Mouse (Mus musculus): ENCODE measurements around the gene Rsad2. TPM values are rescaled to one million over a fixed set of nuclear protein-coding genes. Genes with fewer than 3 reads are reported as not detected.

Rsad2 gene
- polyA plus RNA-seq, 1 experiment from 2014 or later, result 0.54 TPM

DNA sequence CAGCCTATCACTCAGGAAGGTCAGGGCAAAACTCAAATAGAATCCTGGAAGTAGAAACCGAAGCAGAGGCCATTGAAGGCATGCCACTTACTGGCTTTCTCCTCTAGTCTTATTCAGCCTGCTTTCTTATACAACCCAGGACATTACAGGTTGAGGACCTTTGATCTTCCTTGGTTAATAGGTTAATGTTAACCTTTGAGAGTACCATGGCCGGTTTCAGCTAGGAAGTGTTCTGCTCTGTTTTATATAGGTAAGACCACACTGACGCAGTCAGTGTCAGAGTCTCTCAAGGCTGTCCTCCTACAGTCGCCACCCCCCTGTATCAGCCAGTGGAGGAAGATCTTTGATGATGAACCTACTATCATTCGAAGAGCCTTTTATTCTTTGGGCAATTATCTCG, 17.5 kb upstream of the Rsad2 start:
- Histone ChIP-seq H3K4me1 (ENCODE audit: control insufficient read depth, insufficient read depth, low read length) (peaks cover 15% of the 10 kb centered on the region), H3K27me3 (ENCODE audit: control insufficient read depth, insufficient read depth, low read depth, low read length) (no peaks in the 10 kb centered on the region), H3K4me3 (ENCODE audit: low read depth, low read length) (no peak overlapping the region), H3K9me3 (replicated peaks; ENCODE audit: control insufficient read depth, low read length, poor library complexity, severe bottlenecking) (no peaks in the 10 kb centered on the region), H3K27ac (ENCODE audit: low read length) (no peak overlapping the region), H3K9ac (ENCODE audit: low read depth, low read length) (no peak overlapping the region), H3K4me2 (ENCODE audit: low read length) (no peak overlapping the region), H3K36me3 (ENCODE audit: control insufficient read depth, insufficient read depth, low read length) (0 out of 2 replicates have a peak, but pooled peaks cover 3% of the 10 kb centered on the region)
- no peak for ATAC-seq
- WGBS, result 92% methylated on average over 6 of the region's 6 CpGs

DNA sequence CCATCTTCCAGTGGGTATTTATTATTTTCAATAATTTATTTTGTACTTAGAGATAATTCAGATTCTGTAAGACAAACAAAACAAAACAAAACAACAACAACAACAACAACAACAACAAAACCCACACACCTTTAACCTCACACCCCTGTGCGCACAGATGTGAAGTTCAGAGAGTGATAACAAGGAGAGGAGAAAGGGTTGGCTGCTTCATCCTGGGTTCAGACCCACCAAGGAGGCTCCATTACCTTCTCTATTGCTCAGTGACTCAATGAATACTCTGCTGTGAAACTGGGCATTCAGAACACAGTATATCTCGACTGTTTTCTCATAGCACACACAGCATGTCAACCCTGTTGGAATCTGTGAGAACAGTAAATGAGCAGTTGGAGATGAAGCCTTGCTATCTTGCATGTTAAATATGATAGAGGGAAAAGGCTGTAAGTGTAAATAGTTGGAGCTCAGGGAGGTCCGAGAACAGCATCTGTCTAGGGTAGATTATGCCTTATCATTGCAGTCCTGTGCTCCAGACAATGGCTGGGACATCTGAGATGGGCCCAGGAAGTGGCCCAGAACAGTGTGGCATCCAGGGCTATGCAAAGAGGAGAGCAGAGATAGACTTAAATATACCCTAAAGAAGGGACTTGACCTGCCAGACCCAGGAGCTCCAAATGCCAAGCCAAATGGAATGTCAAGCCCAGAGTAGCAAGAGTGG, 16.7 kb upstream of the Rsad2 start:
- 85% methylated on average over 3 of the region's 3 CpGs for WGBS
- Histone ChIP-seq H3K9ac (ENCODE audit: low read depth, low read length) (no peak overlapping the region), H3K9me3 (replicated peaks; ENCODE audit: control insufficient read depth, low read length, poor library complexity, severe bottlenecking) (no peaks in the 10 kb centered on the region), H3K4me3 (ENCODE audit: low read depth, low read length) (no peak overlapping the region), H3K36me3 (ENCODE audit: control insufficient read depth, insufficient read depth, low read length) (no peaks in the 10 kb centered on the region), H3K4me1 (ENCODE audit: control insufficient read depth, insufficient read depth, low read length) (peaks cover 18% of the 10 kb centered on the region), H3K4me2 (ENCODE audit: low read length) (no peak overlapping the region), H3K27ac (ENCODE audit: low read length) (no peak overlapping the region), H3K27me3 (ENCODE audit: control insufficient read depth, insufficient read depth, low read depth, low read length) (no peaks in the 10 kb centered on the region)
- ATAC-seq, result no peak

GRCm38 (mm10) chr12:26471376-26471775, 15.1 kb upstream of the Rsad2 start:
- H3K9me3 ChIP-seq (replicated peaks; ENCODE audit: control insufficient read depth, low read length, poor library complexity, severe bottlenecking), result no peaks in the 10 kb centered on the region
- H3K4me1 ChIP-seq (ENCODE audit: control insufficient read depth, insufficient read depth, low read length), result peaks cover 18% of the 10 kb centered on the region
- no peak for ATAC-seq
- no peak overlapping the region for H3K4me3 ChIP-seq (ENCODE audit: low read depth, low read length)
- no peak overlapping the region for H3K4me2 ChIP-seq (ENCODE audit: low read length)
- H3K9ac ChIP-seq (ENCODE audit: low read depth, low read length), result no peak overlapping the region
- H3K27me3 ChIP-seq (ENCODE audit: control insufficient read depth, insufficient read depth, low read depth, low read length), result no peaks in the 10 kb centered on the region
- H3K27ac ChIP-seq (ENCODE audit: low read length), result no peak overlapping the region
- no peaks in the 10 kb centered on the region for H3K36me3 ChIP-seq (ENCODE audit: control insufficient read depth, insufficient read depth, low read length)
- 79% methylated on average over 3 of the region's 3 CpGs for WGBS

DNA sequence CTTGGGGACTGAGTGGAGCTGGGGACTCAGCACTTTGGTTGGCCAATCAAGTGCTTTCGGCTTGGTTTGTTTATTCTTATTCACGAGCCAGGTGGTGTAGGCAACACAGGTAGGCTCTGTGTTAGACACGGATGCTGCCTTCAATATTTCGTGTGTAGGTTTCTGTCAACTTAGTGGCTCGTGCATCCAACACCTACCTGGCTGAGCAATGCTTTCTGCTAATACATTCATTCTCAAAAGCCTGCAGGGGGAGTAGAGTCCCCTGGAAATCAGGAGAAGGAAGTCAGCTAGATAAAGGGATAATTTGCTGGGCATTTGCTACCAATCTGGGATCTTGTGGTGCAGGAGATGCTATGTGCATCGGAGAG, 13.8 kb upstream of the Rsad2 start:
- H3K4me1 ChIP-seq (ENCODE audit: control insufficient read depth, insufficient read depth, low read length), result peaks cover 18% of the 10 kb centered on the region
- H3K4me3 ChIP-seq (ENCODE audit: low read depth, low read length), result peak overlapping the region; percentile 68
- H3K9ac ChIP-seq (ENCODE audit: low read depth, low read length), result peak overlapping the region; percentile 96
- 21% methylated on average over 6 of the region's 6 CpGs for WGBS
- peak overlapping the region; percentile 96 for H3K27ac ChIP-seq (ENCODE audit: low read length)
- no peaks in the 10 kb centered on the region for H3K9me3 ChIP-seq (replicated peaks; ENCODE audit: control insufficient read depth, low read length, poor library complexity, severe bottlenecking)
- H3K4me2 ChIP-seq (ENCODE audit: low read length), result peak overlapping the region; percentile 92
- H3K36me3 ChIP-seq (ENCODE audit: control insufficient read depth, insufficient read depth, low read length), result no peaks in the 10 kb centered on the region
- H3K27me3 ChIP-seq (ENCODE audit: control insufficient read depth, insufficient read depth, low read depth, low read length), result no peaks in the 10 kb centered on the region
- peak; percentile 18 for ATAC-seq

DNA sequence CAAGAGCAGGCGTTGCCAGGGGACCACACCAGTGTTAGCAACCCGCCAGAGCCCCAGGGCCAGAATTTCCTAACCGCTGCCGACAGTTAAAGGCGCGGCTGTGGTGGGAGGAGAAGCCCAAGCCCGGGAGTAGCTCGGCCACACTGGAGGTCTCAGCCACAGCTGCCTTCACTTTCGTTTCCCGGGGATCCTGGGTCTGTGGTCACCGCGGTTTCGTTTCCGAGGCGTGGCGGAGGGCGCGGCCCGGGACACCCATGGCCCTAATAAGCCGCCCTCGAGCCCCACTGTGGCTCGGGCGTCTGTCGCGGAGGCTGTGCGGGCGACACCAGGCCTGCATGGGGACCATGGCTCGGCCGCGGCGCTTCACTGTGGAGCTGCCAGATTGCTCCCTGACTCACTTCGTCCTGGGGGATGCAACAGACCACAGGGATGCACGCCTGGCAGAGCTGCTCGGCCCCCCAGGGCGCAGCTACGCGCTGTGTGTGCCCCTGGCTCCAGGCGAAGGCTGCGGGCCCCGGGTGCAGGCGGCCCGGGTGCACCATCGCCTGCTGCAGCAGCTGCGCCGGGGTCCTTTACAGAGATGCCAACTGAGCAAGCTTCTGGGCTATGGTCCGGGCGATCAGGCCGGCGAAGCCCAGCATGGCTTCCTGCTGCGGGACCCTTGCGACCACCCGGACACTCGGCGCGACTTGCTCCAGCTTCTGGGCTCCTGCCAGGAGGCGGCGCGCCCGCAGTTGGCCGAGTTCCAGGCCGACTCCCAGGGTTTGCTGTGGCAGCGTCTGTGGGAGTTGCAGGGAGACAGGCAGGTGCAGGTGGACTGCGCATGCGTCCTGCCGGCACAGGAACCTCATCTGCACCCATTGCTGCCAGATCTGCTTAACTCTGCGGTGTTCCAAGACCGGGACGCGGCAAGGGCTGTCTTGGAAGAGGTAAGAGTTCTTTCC, 13.1 kb upstream of the Rsad2 start, which contains the start of gene Cmpk2:
TSS of gene Cmpk2 (plus strand) at position 107 of the 944 bp plus-strand sequence.
- peaks cover 18% of the 10 kb centered on the region for H3K4me1 ChIP-seq (ENCODE audit: control insufficient read depth, insufficient read depth, low read length)
- peak; percentile 92 for ATAC-seq

DNA sequence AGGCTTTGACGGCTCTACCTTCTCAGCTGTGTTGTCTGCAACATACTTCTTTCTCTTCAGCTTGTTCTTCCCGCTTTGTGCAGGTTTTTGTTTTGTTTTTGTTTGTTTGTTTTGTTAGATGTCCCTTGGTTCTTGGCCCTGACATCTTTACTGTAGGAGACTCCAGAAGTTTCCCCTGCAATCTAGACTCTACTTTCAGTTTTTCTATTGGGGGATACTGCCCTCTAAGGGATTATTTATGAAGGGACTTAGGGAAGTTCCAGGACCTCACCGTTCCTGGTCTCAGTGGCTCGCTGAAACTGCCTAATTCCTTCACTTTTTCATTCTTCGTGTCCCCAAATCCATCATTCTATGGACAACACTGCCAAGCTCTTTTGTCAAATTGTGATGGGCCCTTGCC, 9.3 kb upstream of the Rsad2 start:
- ATAC-seq, result no peak
- Histone ChIP-seq H3K36me3 (ENCODE audit: control insufficient read depth, insufficient read depth, low read length) (no peaks in the 10 kb centered on the region), H3K27me3 (ENCODE audit: control insufficient read depth, insufficient read depth, low read depth, low read length) (no peaks in the 10 kb centered on the region), H3K4me3 (ENCODE audit: low read depth, low read length) (no peak overlapping the region), H3K27ac (ENCODE audit: low read length) (no peak overlapping the region), H3K4me2 (ENCODE audit: low read length) (no peak overlapping the region), H3K4me1 (ENCODE audit: control insufficient read depth, insufficient read depth, low read length) (peaks cover 11% of the 10 kb centered on the region), H3K9me3 (replicated peaks; ENCODE audit: control insufficient read depth, low read length, poor library complexity, severe bottlenecking) (no peaks in the 10 kb centered on the region), H3K9ac (ENCODE audit: low read depth, low read length) (no peak overlapping the region)
- 70% methylated on average over 5 of the region's 5 CpGs for whole genome bisulfite sequencing

More for the DNA sequence above, 13.1 kb upstream of the Rsad2 start, which contains the start of gene Cmpk2:
- H3K9me3 ChIP-seq (replicated peaks; ENCODE audit: control insufficient read depth, low read length, poor library complexity, severe bottlenecking), result no peaks in the 10 kb centered on the region
- peak within 1 kb of the TSS; percentile 92 for H3K4me2 ChIP-seq (ENCODE audit: low read length)
- H3K36me3 ChIP-seq (ENCODE audit: control insufficient read depth, insufficient read depth, low read length), result no peaks in the 10 kb centered on the region
- H3K9ac ChIP-seq (ENCODE audit: low read depth, low read length), result peak within 1 kb of the TSS; percentile 96
- H3K4me3 ChIP-seq (ENCODE audit: low read depth, low read length), result peak within 1 kb of the TSS; percentile 68
- under 1% methylated on average over 69 of the region's 69 CpGs for WGBS
- peak within 1 kb of the TSS; percentile 96 for H3K27ac ChIP-seq (ENCODE audit: low read length)
- no peaks in the 10 kb centered on the region for H3K27me3 ChIP-seq (ENCODE audit: control insufficient read depth, insufficient read depth, low read depth, low read length)

DNA sequence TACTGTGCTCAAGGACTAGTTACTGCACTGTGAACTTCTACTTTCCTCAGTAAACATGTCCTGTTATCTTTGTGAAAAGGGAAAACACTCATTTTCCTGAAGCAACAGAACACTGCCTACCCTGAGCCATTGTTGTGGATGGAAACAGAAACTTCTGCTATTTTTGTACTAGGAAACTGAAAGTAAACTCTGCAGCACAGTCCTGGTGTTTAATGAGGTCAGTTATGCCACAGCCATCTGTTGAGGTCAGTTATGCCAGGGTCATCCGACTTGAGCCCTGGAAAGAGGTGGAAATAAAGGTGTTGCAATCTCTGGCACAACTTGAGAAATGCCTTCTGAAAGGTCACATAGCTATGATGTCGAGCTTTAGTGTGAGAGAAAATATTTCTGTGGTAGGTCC, 3.8 kb upstream of the Rsad2 start:
- WGBS, result 73% methylated on average over 2 of the region's 2 CpGs

GRCm38 (mm10) chr12:26454682-26455081, 1.6 kb downstream of the Rsad2 start:
- Histone ChIP-seq H3K9ac (ENCODE audit: low read depth, low read length) (no peak overlapping the region), H3K4me1 (ENCODE audit: control insufficient read depth, insufficient read depth, low read length) (peaks cover 5% of the 10 kb centered on the region; the same call in 1 of the 2 replicates), H3K4me2 (ENCODE audit: low read length) (no peak overlapping the region), H3K4me3 (ENCODE audit: low read depth, low read length) (no peak overlapping the region), H3K27ac (ENCODE audit: low read length) (no peak overlapping the region), H3K9me3 (replicated peaks; ENCODE audit: control insufficient read depth, low read length, poor library complexity, severe bottlenecking) (no peaks in the 10 kb centered on the region), H3K36me3 (ENCODE audit: control insufficient read depth, insufficient read depth, low read length) (no peaks in the 10 kb centered on the region), H3K27me3 (ENCODE audit: control insufficient read depth, insufficient read depth, low read depth, low read length) (no peaks in the 10 kb centered on the region)
- ATAC-seq, result no peak
- 52% methylated on average over 5 of the region's 5 CpGs for WGBS

More for the DNA sequence above, 3.8 kb upstream of the Rsad2 start:
- Histone ChIP-seq H3K36me3 (ENCODE audit: control insufficient read depth, insufficient read depth, low read length) (no peaks in the 10 kb centered on the region), H3K4me3 (ENCODE audit: low read depth, low read length) (no peak overlapping the region), H3K4me1 (ENCODE audit: control insufficient read depth, insufficient read depth, low read length) (peaks cover 5% of the 10 kb centered on the region; the same call in 1 of the 2 replicates), H3K4me2 (ENCODE audit: low read length) (no peak overlapping the region), H3K27ac (ENCODE audit: low read length) (no peak overlapping the region), H3K9me3 (replicated peaks; ENCODE audit: control insufficient read depth, low read length, poor library complexity, severe bottlenecking) (no peaks in the 10 kb centered on the region), H3K27me3 (ENCODE audit: control insufficient read depth, insufficient read depth, low read depth, low read length) (no peaks in the 10 kb centered on the region), H3K9ac (ENCODE audit: low read depth, low read length) (no peak overlapping the region)
- ATAC-seq, result no peak

GRCm38 (mm10) chr12:26452951-26453350, 3.3 kb downstream of the Rsad2 start:
- no peak overlapping the region for H3K27ac ChIP-seq (ENCODE audit: low read length)
- H3K4me3 ChIP-seq (ENCODE audit: low read depth, low read length), result no peak overlapping the region
- no peak overlapping the region for H3K9ac ChIP-seq (ENCODE audit: low read depth, low read length)
- no peaks in the 10 kb centered on the region for H3K9me3 ChIP-seq (replicated peaks; ENCODE audit: control insufficient read depth, low read length, poor library complexity, severe bottlenecking)
- H3K27me3 ChIP-seq (ENCODE audit: control insufficient read depth, insufficient read depth, low read depth, low read length), result no peaks in the 10 kb centered on the region
- no peaks in the 10 kb centered on the region for H3K36me3 ChIP-seq (ENCODE audit: control insufficient read depth, insufficient read depth, low read length)
- no peak overlapping the region for H3K4me2 ChIP-seq (ENCODE audit: low read length)
- WGBS, result 86% methylated on average over 4 of the region's 4 CpGs
- peaks cover 5% of the 10 kb centered on the region; the same call in 1 of the 2 replicates for H3K4me1 ChIP-seq (ENCODE audit: control insufficient read depth, insufficient read depth, low read length)
- no peak for ATAC-seq
